Mouse (Mus musculus) liver, embryonic 14.5 days (tissue): ENCODE results near the gene Gm14226. TPM values are rescaled to one million over a fixed set of nuclear protein-coding genes. Genes with fewer than 3 reads are reported as not detected.
"Not testable (repeated sequence)": the region's sequence is repeated elsewhere in the genome, so short reads cannot be mapped to it uniquely, and the experiment has no call there.

Experiments used
- ATAC-seq: fragments of 200-750 bp; cut with Nextera tagmentation; 2 replicates; pipeline ENCODE4 v1.8.0; 2017; ENCODE audit warnings: moderate number of reproducible peaks, mild to moderate bottlenecking, moderate library complexity; ENCODE audit not compliant: insufficient read depth
- DNase-seq, 3 experiments: peaks; one replicate each; pipeline ENCODE4 v3.0.0-alpha.2; 2012 to 2013; ENCODE audit warnings: low read depth in 3 of 3, low spot score in 3 of 3
- H3K27ac ChIP-seq: fragments of 300-500 bp; sonication (generic); 2 replicates; pipeline ENCODE4 v1.5.1; 2014; ENCODE audit warnings: moderate library complexity, mild to moderate bottlenecking, control low read depth, inconsistent platforms
- H3K27me3 ChIP-seq: fragments of 300-500 bp; sonication (generic); 2 replicates; pipeline ENCODE4 v1.6.1; 2014; ENCODE audit warnings: mild to moderate bottlenecking, low read length, moderate library complexity; ENCODE audit not compliant: control insufficient read depth, insufficient read depth
- H3K36me3 ChIP-seq: fragments of 300-500 bp; sonication (generic); replicated peaks from 2 replicates; pipeline ENCODE4 v1.6.1; 2014; ENCODE audit warnings: low read depth; ENCODE audit not compliant: control insufficient read depth, insufficient read depth
- H3K4me1 ChIP-seq, 2 experiments: fragments of 200-500 bp in 1 of 2; fragments of 300-500 bp in 1 of 2; sonication (generic) in 1 of 2; replicated peaks; 2 replicates each; pipeline ENCODE4 v1.6.1; 2012 to 2014; ENCODE audit warnings: antibody characterized with exemption in 1 of 2, inconsistent platforms in 1 of 2, low read length in 1 of 2; ENCODE audit not compliant: control insufficient read depth in 2 of 2, insufficient read depth in 2 of 2
- H3K4me2 ChIP-seq: fragments of 300-500 bp; sonication (generic); 2 replicates; pipeline ENCODE4 v1.6.1; 2014; ENCODE audit warnings: low read depth, mild to moderate bottlenecking, control low read depth, moderate library complexity
- H3K4me3 ChIP-seq, 2 experiments: fragments of 200-500 bp in 1 of 2; fragments of 300-500 bp in 1 of 2; sonication (generic) in 1 of 2; 2 replicates each; pipeline ENCODE4 v1.5.1; 2012 to 2014; ENCODE audit warnings: low read depth in 2 of 2, low read length in 2 of 2, mild to moderate bottlenecking in 2 of 2, control low read depth in 1 of 2, inconsistent platforms in 1 of 2, moderate library complexity in 1 of 2; ENCODE audit not compliant: insufficient read depth in 1 of 2
- H3K9ac ChIP-seq: fragments of 300-500 bp; sonication (generic); replicated peaks from 2 replicates; pipeline ENCODE4 v1.6.1; 2014; ENCODE audit warnings: mild to moderate bottlenecking, control low read depth, moderate library complexity
- H3K9me3 ChIP-seq: fragments of 300-500 bp; sonication (generic); 2 replicates; pipeline ENCODE4 v1.6.1; 2016; ENCODE audit warnings: low read length, mixed read lengths; ENCODE audit not compliant: control insufficient read depth
- CTCF ChIP-seq: IDR thresholded peaks from 2 replicates; pipeline ENCODE4 v1.5.1; 2016; ENCODE audit warnings: antibody characterized with exemption, low read depth, control low read depth
- EP300 ChIP-seq: IDR thresholded peaks from 2 replicates; pipeline ENCODE4 v1.6.1; 2016; ENCODE audit warnings: antibody characterized with exemption, low read depth
- WGBS: fragments of 180-500 bp; shearing (Covaris S2); extraction: QIAGEN DNeasy Blood & Tissue Kit; methylation state at CpG from one replicate; pipeline ENCODE4 v1.1.7; 2014; ENCODE audit not compliant: insufficient replicate concordance; 5-methylcytosine and 5-hydroxymethylcytosine counted together
- polyA plus RNA-seq, 2 experiments: library from polyadenylated mRNA; depleted of rRNA in 1 of 2; stranded (reverse) in 1 of 2; unstranded in 1 of 2; fragments of >200 nt; fragmentation: Nextera tagmentation in 1 of 2; extraction: Ambion mirVana in 1 of 2; gene quantifications; 2 replicates each; pipeline versions ENCODE4 v1.2.1 to v1.2.3; 2012 to 2014

Gene Gm14226
- polyA plus RNA-seq, 2 experiments, result 0.16 to 0.36 TPM

- TF ChIP-seq EP300 (no peak), CTCF (no peak)
- no peak overlapping the region for H3K4me2 ChIP-seq
- H3K27ac ChIP-seq, result no peak overlapping the region
- no peaks in the 10 kb centered on the region for H3K36me3 ChIP-seq
- DNase-seq, result no peak
- H3K4me3 ChIP-seq, result no peak overlapping the region
- ATAC-seq, result no peak
- H3K9ac ChIP-seq, result no peak overlapping the region
- H3K27me3 ChIP-seq, result no peaks in the 10 kb centered on the region
- no peaks in the 10 kb centered on the region for H3K9me3 ChIP-seq
- WGBS, result 31% methylated on average over 8 of the region's 8 CpGs
- no peaks in the 10 kb centered on the region; a peak in 1 of 4 replicates for H3K4me1 ChIP-seq
Measured at GRCm38 (mm10) chr2:154991411-154991810, 26.7 kb upstream of the Gm14226 start.

GRCm38 (mm10) chr2:154992083-154992482, 26.0 kb upstream of the Gm14226 start:
- Histone ChIP-seq H3K4me1 (no peaks in the 10 kb centered on the region; a peak in 1 of 4 replicates), H3K4me2 (no peak overlapping the region), H3K36me3 (no peaks in the 10 kb centered on the region), H3K9ac (no peak overlapping the region), H3K27me3 (no peaks in the 10 kb centered on the region), H3K27ac (no peak overlapping the region), H3K9me3 (no peaks in the 10 kb centered on the region), H3K4me3 (no peak overlapping the region)
- ATAC-seq, result no peak
- no peak for TF ChIP-seq EP300
- TF ChIP-seq CTCF, result no peak
- DNase-seq, result no peak
- 50% methylated on average over 5 of the region's 5 CpGs for WGBS

- TF ChIP-seq CTCF (no peak), EP300 (no peak)
- H3K27ac ChIP-seq, result no peak overlapping the region
- no peak for ATAC-seq
- H3K4me1 ChIP-seq, result no peaks in the 10 kb centered on the region
- no peaks in the 10 kb centered on the region for H3K9me3 ChIP-seq
- DNase-seq, result no peak
- H3K4me3 ChIP-seq, result no peak overlapping the region
- H3K27me3 ChIP-seq, result no peaks in the 10 kb centered on the region
- H3K36me3 ChIP-seq, result no peaks in the 10 kb centered on the region
- 82% methylated on average over 11 of the region's 11 CpGs for WGBS
- H3K9ac ChIP-seq, result no peak overlapping the region
- H3K4me2 ChIP-seq, result no peak overlapping the region
Measured at GRCm38 (mm10) chr2:155005491-155005890, 12.6 kb upstream of the Gm14226 start.

- H3K9me3 ChIP-seq, result no peaks in the 10 kb centered on the region
- no peak overlapping the region for H3K9ac ChIP-seq
- H3K36me3 ChIP-seq, result no peaks in the 10 kb centered on the region
- ATAC-seq (no peak), DNase-seq (peak in 2 of 3 experiments; percentile 20 to 27)
- H3K27ac ChIP-seq, result no peak overlapping the region
- TF ChIP-seq EP300 (no peak), CTCF (no peak)
- WGBS, result 10% methylated on average over 3 of the region's 3 CpGs
- H3K27me3 ChIP-seq, result no peaks in the 10 kb centered on the region; the same call in 1 of the 2 replicates
- H3K4me1 ChIP-seq, result no peaks in the 10 kb centered on the region
- H3K4me2 ChIP-seq, result no peak overlapping the region
- H3K4me3 ChIP-seq, result no peak overlapping the region
Measured at GRCm38 (mm10) chr2:155011086-155011656, 6.9 kb upstream of the Gm14226 start.

- DNase-seq, result no peak
- H3K9ac ChIP-seq, result no peak overlapping the region
- no peak overlapping the region for H3K27ac ChIP-seq
- no peak overlapping the region for H3K4me2 ChIP-seq
- no peaks in the 10 kb centered on the region for H3K4me1 ChIP-seq
- WGBS, result 78% methylated on average over 6 of the region's 6 CpGs
- TF ChIP-seq EP300, result no peak
- no peak for TF ChIP-seq CTCF
- ATAC-seq, result no peak
- H3K27me3 ChIP-seq, result no peaks in the 10 kb centered on the region; the same call in 1 of the 2 replicates
- H3K4me3 ChIP-seq, result no peak overlapping the region
- H3K9me3 ChIP-seq, result no peaks in the 10 kb centered on the region
- no peaks in the 10 kb centered on the region for H3K36me3 ChIP-seq
Measured at GRCm38 (mm10) chr2:155012991-155013390, 5.1 kb upstream of the Gm14226 start.

- H3K4me1 ChIP-seq, H3K9ac ChIP-seq, H3K4me2 ChIP-seq, H3K27ac ChIP-seq, H3K4me3 ChIP-seq, DNase-seq, H3K9me3 ChIP-seq, ATAC-seq, H3K36me3 ChIP-seq: not testable (repeated sequence)
- H3K27me3 ChIP-seq, result peaks cover 10% of the 10 kb centered on the region
- WGBS, result 31% methylated on average over 6 of the region's 9 CpGs
Measured at GRCm38 (mm10) chr2:155016751-155017150, 1.3 kb upstream of the Gm14226 start.
